Mouse (Mus musculus): ENCODE results near the gene Slc39a1. TPM values are rescaled to one million over a fixed set of nuclear protein-coding genes. Genes with fewer than 3 reads are reported as not detected.
"Not testable (repeated sequence)": the region's sequence is repeated elsewhere in the genome, so short reads cannot be mapped to it uniquely, and the experiment has no call there.

Gene Slc39a1
- polyA plus RNA-seq, 1 experiment from 2014 or later, result 54.0 TPM

DNA sequence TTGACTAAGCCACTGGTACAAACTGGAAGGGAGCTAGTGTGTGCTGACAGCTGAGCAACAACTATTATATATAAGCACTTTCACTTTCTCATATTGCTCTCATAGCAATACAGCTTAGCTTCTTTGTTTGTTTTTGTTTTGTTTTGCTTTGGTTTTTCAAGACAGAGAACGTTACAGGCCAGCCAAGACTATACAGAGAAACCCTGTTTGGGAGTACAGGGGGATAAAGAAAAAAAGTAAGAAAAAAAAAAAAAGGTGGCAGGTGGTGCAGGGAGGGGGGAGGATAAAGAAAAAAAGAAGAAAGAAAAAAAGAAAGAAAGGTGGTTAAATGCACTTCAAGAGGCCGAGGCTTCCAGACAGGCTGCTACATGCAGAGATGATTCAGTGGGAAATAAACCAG lies 2.6 kb upstream of the Slc39a1 start:
- TF ChIP-seq EP300 (IDR thresholded peaks at IDR 0.05; ENCODE audit: low read depth) (no peak), CTCF (IDR thresholded peaks at IDR 0.05; ENCODE audit: low read depth) (no peak)
- peaks cover under 1% of the 10 kb centered on the region for H3K36me3 ChIP-seq (replicated peaks; ENCODE audit: insufficient read depth, low read length)
- H3K27ac ChIP-seq (ENCODE audit: low read depth), result no peak overlapping the region
- DNase-seq (no peak), ATAC-seq (no peak)
- no peaks in the 10 kb centered on the region for H3K27me3 ChIP-seq (ENCODE audit: insufficient read depth, low read length)
- 51% methylated on average over 2 of the region's 2 CpGs for WGBS (ENCODE audit: insufficient replicate concordance)
- no peak overlapping the region for H3K9ac ChIP-seq (replicated peaks)
- H3K9me3 ChIP-seq (ENCODE audit: low read length), result no peaks in the 10 kb centered on the region
- H3K4me1 ChIP-seq (ENCODE audit: insufficient read depth), result peaks cover 28% of the 10 kb centered on the region
- no peak overlapping the region for H3K4me3 ChIP-seq (ENCODE audit: low read depth, low read length)
- no peak overlapping the region for H3K4me2 ChIP-seq (ENCODE audit: low read depth, low read length)

DNA sequence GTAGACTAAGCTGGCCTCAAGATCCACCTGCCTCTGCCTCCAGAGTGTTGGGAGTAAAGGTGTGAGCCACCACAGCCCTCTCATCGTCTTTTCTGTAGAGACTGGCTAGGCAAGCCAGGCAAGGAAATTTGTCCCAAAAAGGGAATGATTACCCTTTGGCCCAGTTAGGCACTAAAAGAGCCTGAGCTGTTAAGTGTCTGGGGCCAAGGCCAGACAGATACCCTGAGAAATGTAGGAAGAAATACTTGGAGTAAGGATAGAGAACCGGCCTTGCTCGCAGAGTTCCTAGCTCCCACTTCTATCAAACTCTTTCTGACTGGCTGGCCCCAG lies 377 bp upstream of the Slc39a1 start:
- H3K4me2 ChIP-seq (ENCODE audit: low read depth, low read length), result peak overlapping the region; percentile 84
- H3K4me1 ChIP-seq (ENCODE audit: insufficient read depth), result peaks cover 12% of the 10 kb centered on the region
- H3K4me3 ChIP-seq (ENCODE audit: low read depth, low read length), result peak overlapping the region; percentile 61
- no peaks in the 10 kb centered on the region for H3K27me3 ChIP-seq (ENCODE audit: insufficient read depth, low read length)
- WGBS (ENCODE audit: insufficient replicate concordance), result 5% methylated on average over 3 of the region's 3 CpGs
- no peaks in the 10 kb centered on the region for H3K9me3 ChIP-seq (ENCODE audit: low read length)
- ATAC-seq (no peak; the same call in 1 of the 2 replicates), DNase-seq (no peak)
- H3K36me3 ChIP-seq (replicated peaks; ENCODE audit: insufficient read depth, low read length), result peaks cover 12% of the 10 kb centered on the region
- H3K9ac ChIP-seq (replicated peaks), result peak overlapping the region; percentile 70
- peak overlapping the region; percentile 91 for H3K27ac ChIP-seq (ENCODE audit: low read depth)
- TF ChIP-seq EP300 (IDR thresholded peaks at IDR 0.05; ENCODE audit: low read depth) (no peak), CTCF (IDR thresholded peaks at IDR 0.05; ENCODE audit: low read depth) (no peak)

DNA sequence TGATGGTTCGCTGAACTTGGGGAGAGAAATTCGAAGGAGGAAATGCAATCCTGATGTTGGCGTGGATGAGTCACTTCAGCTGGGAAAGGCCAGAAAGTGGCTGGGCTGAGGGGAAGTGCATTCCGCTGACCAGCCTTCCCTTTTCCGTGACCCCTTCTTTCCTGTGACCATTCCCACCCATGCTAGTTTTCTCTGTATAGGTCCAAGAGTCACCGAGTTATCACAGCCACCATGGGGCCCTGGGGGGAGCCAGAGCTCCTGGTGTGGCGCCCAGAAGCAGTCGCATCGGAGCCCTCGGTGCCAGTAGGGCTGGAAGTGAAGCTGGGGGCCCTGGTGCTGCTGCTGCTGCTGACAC lies 751 bp downstream of the Slc39a1 start:
- Histone ChIP-seq H3K9me3 (ENCODE audit: low read length) (no peaks in the 10 kb centered on the region), H3K36me3 (replicated peaks; ENCODE audit: insufficient read depth, low read length) (peaks cover 12% of the 10 kb centered on the region), H3K4me3 (ENCODE audit: low read depth, low read length) (peak overlapping the region; percentile 61), H3K27me3 (ENCODE audit: insufficient read depth, low read length) (no peaks in the 10 kb centered on the region), H3K9ac (replicated peaks) (peak overlapping the region; percentile 70), H3K4me2 (ENCODE audit: low read depth, low read length) (peak overlapping the region; percentile 84), H3K27ac (ENCODE audit: low read depth) (peak overlapping the region; percentile 91), H3K4me1 (ENCODE audit: insufficient read depth) (peaks cover 7% of the 10 kb centered on the region)
- WGBS (ENCODE audit: insufficient replicate concordance), result 1% methylated on average over 9 of the region's 10 CpGs
- ATAC-seq (peak; percentile 21), DNase-seq (peak; percentile 51)
- TF ChIP-seq EP300 (IDR thresholded peaks at IDR 0.05; ENCODE audit: low read depth) (no peak), CTCF (IDR thresholded peaks at IDR 0.05; ENCODE audit: low read depth) (no peak)

DNA sequence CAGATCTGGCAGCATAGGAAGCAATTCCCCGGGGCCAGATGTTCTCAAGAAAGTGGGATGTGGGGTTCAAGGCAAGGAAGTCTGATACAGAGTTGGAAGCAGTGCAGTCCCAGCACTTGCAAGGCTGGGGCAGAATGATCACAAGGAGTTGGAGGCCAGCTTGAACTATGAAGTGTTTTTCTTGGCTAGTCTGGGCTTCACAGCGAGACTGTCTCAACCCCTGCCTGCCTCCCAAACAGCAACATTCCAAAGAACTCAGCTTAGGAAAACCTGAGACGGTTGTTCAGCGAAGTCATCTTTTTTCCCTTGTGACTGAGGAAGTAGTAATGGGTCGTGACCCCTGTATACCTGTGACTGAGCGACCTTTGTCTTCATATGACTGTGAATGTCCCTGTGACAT lies 2.8 kb downstream of the Slc39a1 start:
- DNase-seq (no peak), ATAC-seq (no peak)
- 87% methylated on average over 6 of the region's 6 CpGs for WGBS (ENCODE audit: insufficient replicate concordance)
- H3K4me3 ChIP-seq (ENCODE audit: low read depth, low read length), result no peak overlapping the region
- H3K27me3 ChIP-seq (ENCODE audit: insufficient read depth, low read length), result no peaks in the 10 kb centered on the region
- no peak overlapping the region for H3K4me2 ChIP-seq (ENCODE audit: low read depth, low read length)
- no peak for TF ChIP-seq EP300 (IDR thresholded peaks at IDR 0.05; ENCODE audit: low read depth)
- TF ChIP-seq CTCF (IDR thresholded peaks at IDR 0.05; ENCODE audit: low read depth), result no peak
- peaks cover 12% of the 10 kb centered on the region for H3K36me3 ChIP-seq (replicated peaks; ENCODE audit: insufficient read depth, low read length)
- peaks cover 17% of the 10 kb centered on the region for H3K4me1 ChIP-seq (ENCODE audit: insufficient read depth)
- H3K9ac ChIP-seq (replicated peaks), result no peak overlapping the region
- no peak overlapping the region for H3K27ac ChIP-seq (ENCODE audit: low read depth)
- no peaks in the 10 kb centered on the region for H3K9me3 ChIP-seq (ENCODE audit: low read length)

DNA sequence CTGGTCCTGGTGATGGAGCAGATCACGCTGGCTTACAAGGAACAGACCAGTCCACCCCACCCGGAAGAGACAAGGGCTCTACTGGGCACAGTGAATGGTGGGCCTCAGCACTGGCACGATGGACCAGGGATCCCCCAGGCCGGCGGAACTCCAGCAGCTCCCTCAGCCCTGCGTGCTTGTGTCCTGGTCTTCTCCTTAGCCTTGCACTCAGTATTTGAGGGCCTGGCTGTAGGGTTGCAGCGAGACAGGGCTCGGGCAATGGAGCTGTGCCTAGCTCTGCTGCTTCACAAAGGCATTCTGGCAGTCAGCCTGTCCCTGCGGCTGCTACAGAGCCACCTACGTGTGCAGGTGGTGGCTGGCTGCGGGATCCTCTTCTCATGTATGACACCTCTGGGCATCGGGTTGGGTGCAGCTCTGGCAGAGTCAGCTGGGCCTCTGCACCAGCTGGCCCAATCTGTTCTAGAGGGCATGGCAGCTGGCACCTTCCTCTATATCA lies 3.8 kb downstream of the Slc39a1 start:
- not testable (repeated sequence) for H3K4me2 ChIP-seq (ENCODE audit: low read depth, low read length); H3K4me3 ChIP-seq (ENCODE audit: low read depth, low read length); DNase-seq; H3K27me3 ChIP-seq (ENCODE audit: insufficient read depth, low read length); H3K9ac ChIP-seq (replicated peaks); H3K9me3 ChIP-seq (ENCODE audit: low read length); H3K27ac ChIP-seq (ENCODE audit: low read depth); ATAC-seq
- WGBS (ENCODE audit: insufficient replicate concordance), result 92% methylated on average over 10 of the region's 12 CpGs
- Histone ChIP-seq H3K4me1 (ENCODE audit: insufficient read depth) (peaks cover 22% of the 10 kb centered on the region), H3K36me3 (replicated peaks; ENCODE audit: insufficient read depth, low read length) (peaks cover 13% of the 10 kb centered on the region)

DNA sequence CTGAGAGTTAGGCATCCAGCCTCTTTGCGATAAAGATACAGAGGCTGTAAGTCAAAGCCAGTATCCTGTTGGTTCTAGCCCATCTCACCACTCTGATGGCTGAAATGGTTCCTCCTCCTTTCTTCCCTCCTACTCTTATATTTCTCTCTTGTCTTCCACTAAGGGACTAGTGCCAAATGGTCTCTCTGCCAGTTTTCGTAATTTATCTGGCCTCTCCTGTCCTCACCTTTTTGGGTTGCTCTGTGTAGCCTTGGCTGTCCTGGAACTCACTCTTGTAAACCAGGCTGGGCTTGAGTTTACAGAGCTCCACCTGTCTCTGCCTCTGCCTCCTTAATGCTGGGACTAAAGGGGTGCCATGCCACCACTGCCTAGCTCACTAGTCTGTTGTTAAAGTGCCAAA lies 4.7 kb downstream of the Slc39a1 start:
- H3K9ac ChIP-seq (replicated peaks); H3K4me2 ChIP-seq (ENCODE audit: low read depth, low read length); DNase-seq; H3K27ac ChIP-seq (ENCODE audit: low read depth); H3K9me3 ChIP-seq (ENCODE audit: low read length); H3K27me3 ChIP-seq (ENCODE audit: insufficient read depth, low read length); H3K4me3 ChIP-seq (ENCODE audit: low read depth, low read length); ATAC-seq: not testable (repeated sequence)
- Histone ChIP-seq H3K36me3 (replicated peaks; ENCODE audit: insufficient read depth, low read length) (peaks cover 14% of the 10 kb centered on the region), H3K4me1 (ENCODE audit: insufficient read depth) (peaks cover 20% of the 10 kb centered on the region)
- 89% methylated on average over 2 of the region's 2 CpGs for WGBS (ENCODE audit: insufficient replicate concordance)

DNA sequence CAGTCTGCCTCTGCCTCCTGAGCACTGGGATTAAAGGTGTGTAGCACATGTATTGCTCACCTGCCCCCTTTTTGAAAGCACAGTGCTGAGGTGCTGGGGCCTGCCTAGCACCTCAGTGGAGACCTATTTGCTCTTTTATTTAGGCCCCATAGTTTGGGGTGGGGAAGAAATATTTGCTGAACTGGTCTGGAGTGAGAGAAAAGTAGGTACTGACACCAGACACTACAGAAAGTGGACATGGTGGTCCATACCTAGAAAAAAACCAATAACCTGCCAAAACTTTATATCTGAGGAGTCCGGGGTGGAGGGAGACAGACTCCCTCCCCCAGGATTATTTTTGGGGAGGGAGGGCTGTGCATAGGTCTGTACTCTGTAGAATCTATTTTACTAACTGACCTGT lies 5.2 kb downstream of the Slc39a1 start:
- DNase-seq; H3K4me2 ChIP-seq (ENCODE audit: low read depth, low read length); H3K27me3 ChIP-seq (ENCODE audit: insufficient read depth, low read length); H3K9me3 ChIP-seq (ENCODE audit: low read length); H3K4me3 ChIP-seq (ENCODE audit: low read depth, low read length); H3K9ac ChIP-seq (replicated peaks); ATAC-seq; H3K27ac ChIP-seq (ENCODE audit: low read depth): not testable (repeated sequence)
- peaks cover 18% of the 10 kb centered on the region for H3K4me1 ChIP-seq (ENCODE audit: insufficient read depth)
- peaks cover 14% of the 10 kb centered on the region for H3K36me3 ChIP-seq (replicated peaks; ENCODE audit: insufficient read depth, low read length)
- 35% methylated on average over 1 of the region's 1 CpGs for WGBS (ENCODE audit: insufficient replicate concordance)
